Comparison of ENCODE assay signal across 8 mouse cellular contexts in genomic region chr8:84210167-84210791, GRCm38 (mm10). TPM values are rescaled to one million over a fixed set of nuclear protein-coding genes. Genes with fewer than 3 reads are reported as not detected.
DNase-seq lines count a peak whose midpoint lies in the region; ATAC-seq and TF ChIP-seq lines count a peak whose summit lies in the region.

No protein-coding gene starts in this region.

- intact Hi-C loops in heart, postnatal 10 days (cut with DNase I): loop anchor here (1.0 kb wide), 1 partner anchor 24 kb away; no protein-coding TSS in a partner anchor

- peak overlapping the region; percentile 37 for H3K4me2 ChIP-seq in forebrain, embryonic 13.5 days

- peak; percentile 50 for ATAC-seq in forebrain, embryonic 13.5 days

- peak; percentile 82 for DNase-seq in brain, embryonic 14.5 days (ENCODE audit: low read depth)
- DNase-seq in heart, postnatal 10 days: peak; percentile 90 to 95
- DNase-seq in layer of hippocampus, adult 9-11 months: peak; percentile 70
- DNase-seq in lung, postnatal 10 days: peak; percentile 88
- peak; percentile 92 for DNase-seq in retina, embryonic 14.5 days (ENCODE audit: low spot score)
- peak; percentile 84 to 87 for DNase-seq in thymus, postnatal 36 days

- 0 out of 2 replicates have a peak, but pooled peaks have one; percentile 18 for TF ChIP-seq EP300 in ES-Bruce4 (IDR thresholded peaks at IDR 0.05; ENCODE audit: insufficient read depth, low read depth, low read length)

- no peak for TF ChIP-seq POLR2A in ES-Bruce4 (IDR thresholded peaks at IDR 0.05; ENCODE audit: insufficient read depth, low read length)
- TF ChIP-seq POLR2A in brain, embryonic 14.5 days (IDR thresholded peaks at IDR 0.05; ENCODE audit: borderline replicate concordance, extremely low read depth, insufficient read depth, insufficient read length, poor library complexity, severe bottlenecking): no peak

- H3K9me3 ChIP-seq in ES-Bruce4 (replicated peaks; ENCODE audit: control insufficient read depth, insufficient read depth, low read length, poor library complexity, severe bottlenecking): no peaks in the 10 kb centered on the region
- H3K9me3 ChIP-seq in forebrain, embryonic 13.5 days (replicated peaks): no peaks in the 10 kb centered on the region

- peak overlapping the region; percentile 55 for H3K4me3 ChIP-seq in ES-Bruce4 (ENCODE audit: low read depth, low read length)
- H3K4me3 ChIP-seq in forebrain, embryonic 13.5 days: no peak overlapping the region

- peaks cover 29% of the 10 kb centered on the region for H3K36me3 ChIP-seq in ES-Bruce4 (ENCODE audit: control insufficient read depth, insufficient read depth, low read length, poor library complexity, severe bottlenecking)
- peaks cover 60% of the 10 kb centered on the region for H3K36me3 ChIP-seq in forebrain, embryonic 13.5 days (ENCODE audit: poor library complexity, severe bottlenecking)

- H3K4me1 ChIP-seq in ES-Bruce4 (ENCODE audit: control insufficient read depth, insufficient read depth, low read length): no peaks in the 10 kb centered on the region
- H3K4me1 ChIP-seq in forebrain, embryonic 13.5 days: peaks cover 29% of the 10 kb centered on the region

- H3K27me3 ChIP-seq in ES-Bruce4 (ENCODE audit: control insufficient read depth, insufficient read depth, low read length, poor library complexity, severe bottlenecking): no peaks in the 10 kb centered on the region
- H3K27me3 ChIP-seq in forebrain, embryonic 13.5 days: no peaks in the 10 kb centered on the region

- H3K9ac ChIP-seq in ES-Bruce4 (ENCODE audit: low read depth, poor library complexity, severe bottlenecking): peak overlapping the region; percentile 57
- H3K9ac ChIP-seq in forebrain, embryonic 13.5 days: peak overlapping the region; percentile 26; the same call in 1 of the 2 replicates

- WGBS in forebrain, embryonic 13.5 days: 51% methylated on average over 29 of the region's 34 CpGs

- peak; percentile 83 for TF ChIP-seq CTCF in ES-Bruce4 (IDR thresholded peaks at IDR 0.05; ENCODE audit: low read depth, low read length)
- TF ChIP-seq CTCF in brain, embryonic 14.5 days (IDR thresholded peaks at IDR 0.05; ENCODE audit: borderline replicate concordance, extremely low read depth, insufficient read depth, insufficient read length): peak; percentile 93

- peak overlapping the region; percentile 42 for H3K27ac ChIP-seq in ES-Bruce4 (ENCODE audit: insufficient read depth, low read length)
- H3K27ac ChIP-seq in forebrain, embryonic 13.5 days: no peak overlapping the region; the same call in 1 of the 2 replicates

RNA-seq across cellular contexts. Expression of gene Nanos3, which starts 25.3 kb away (rescaled TPM):
- polyA plus RNA-seq in ES-Bruce4 (2011; ENCODE audit: insufficient read depth, insufficient read length, low read depth, missing spikeins): 3.0 and 4.3 TPM in 2 replicates
- polyA plus RNA-seq in brain, embryonic 14.5 days (2012; rRNA removed): 5.3 and 7.5 TPM in 2 replicates
- 4.7 and 6.5 TPM in 2 replicates for polyA plus RNA-seq in forebrain, embryonic 13.5 days (2015; fragmentation: Nextera tagmentation; extraction: Ambion mirVana)
- 1 to 10 TPM; 3.6 to 4.1 TPM for total RNA-seq in heart, postnatal 10 days (2021)

RNA-seq across cellular contexts. Expression of gene Zswim4, which starts 26.6 kb away (rescaled TPM):
- 14.8 and 15.4 TPM in 2 replicates for polyA plus RNA-seq in ES-Bruce4 (2011; ENCODE audit: insufficient read depth, insufficient read length, low read depth, missing spikeins)
- 63.1 and 67.1 TPM in 2 replicates for polyA plus RNA-seq in brain, embryonic 14.5 days (2012; rRNA removed)
- polyA plus RNA-seq in forebrain, embryonic 13.5 days (2015; fragmentation: Nextera tagmentation; extraction: Ambion mirVana): 43.1 and 44.0 TPM in 2 replicates
- 10 to 100 TPM; 10.5 to 11.3 TPM for total RNA-seq in heart, postnatal 10 days (2021)

RNA-seq across cellular contexts. Expression of gene D8Ertd738e, which starts 39.2 kb away (rescaled TPM):
- polyA plus RNA-seq in ES-Bruce4 (2011; ENCODE audit: insufficient read depth, insufficient read length, low read depth, missing spikeins): 90.6 and 92.0 TPM in 2 replicates
- 165 and 185 TPM in 2 replicates for polyA plus RNA-seq in brain, embryonic 14.5 days (2012; rRNA removed)
- polyA plus RNA-seq in forebrain, embryonic 13.5 days (2015; fragmentation: Nextera tagmentation; extraction: Ambion mirVana): 294 and 310 TPM in 2 replicates
- 100 to 1,000 TPM; 222 to 230 TPM for total RNA-seq in heart, postnatal 10 days (2021)

RNA-seq across cellular contexts. Expression of gene Mri1, which starts 46.8 kb away (rescaled TPM):
- 37.1 and 38.0 TPM in 2 replicates for polyA plus RNA-seq in ES-Bruce4 (2011; ENCODE audit: insufficient read depth, insufficient read length, low read depth, missing spikeins)
- polyA plus RNA-seq in brain, embryonic 14.5 days (2012; rRNA removed): 37.4 and 62.2 TPM in 2 replicates
- polyA plus RNA-seq in forebrain, embryonic 13.5 days (2015; fragmentation: Nextera tagmentation; extraction: Ambion mirVana): 57.3 and 64.1 TPM in 2 replicates
- total RNA-seq in heart, postnatal 10 days (2021): 10 to 100 TPM; 15.5 to 16.0 TPM

RNA-seq across cellular contexts. Expression of gene Ccdc130, which starts 59.9 kb away (rescaled TPM):
- 21.3 and 25.7 TPM in 2 replicates for polyA plus RNA-seq in ES-Bruce4 (2011; ENCODE audit: insufficient read depth, insufficient read length, low read depth, missing spikeins)
- polyA plus RNA-seq in brain, embryonic 14.5 days (2012; rRNA removed): 35.0 and 40.6 TPM in 2 replicates
- polyA plus RNA-seq in forebrain, embryonic 13.5 days (2015; fragmentation: Nextera tagmentation; extraction: Ambion mirVana): 26.8 and 28.9 TPM in 2 replicates
- total RNA-seq in heart, postnatal 10 days (2021): 10 to 100 TPM; 10.0 to 14.3 TPM
